Mouse (Mus musculus): ENCODE measurements around the gene Sbpl.
"Not testable (repeated sequence)": the region's sequence is repeated elsewhere in the genome, so short reads cannot be mapped to it uniquely, and the experiment has no call there.

The Sbpl gene

GRCm38 (mm10) chr17:23960084-23960738 is 5.1 kb upstream of the Sbpl start:
- DNase-seq, result peak; percentile 72

DNA sequence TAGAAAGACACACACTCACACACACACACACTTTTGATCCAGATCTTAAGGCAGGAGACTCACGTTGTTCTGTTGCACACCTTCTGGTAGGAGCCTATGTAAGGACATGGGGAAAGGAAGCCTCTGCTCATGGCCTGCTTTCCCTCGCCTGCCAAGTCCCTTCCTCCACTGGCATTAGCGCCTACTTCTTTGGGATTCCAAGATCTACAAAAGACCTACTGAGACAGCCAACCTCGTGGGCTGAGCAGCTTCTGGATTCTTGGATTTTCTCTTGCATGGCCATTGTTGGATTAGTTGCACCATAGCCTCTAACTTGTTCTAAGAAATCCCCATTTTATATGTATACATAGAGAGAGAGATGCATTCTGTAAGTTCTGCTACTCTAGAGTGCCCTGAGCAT is 4.2 kb downstream of the Sbpl start:
- DNase-seq, result not testable (repeated sequence)

DNA sequence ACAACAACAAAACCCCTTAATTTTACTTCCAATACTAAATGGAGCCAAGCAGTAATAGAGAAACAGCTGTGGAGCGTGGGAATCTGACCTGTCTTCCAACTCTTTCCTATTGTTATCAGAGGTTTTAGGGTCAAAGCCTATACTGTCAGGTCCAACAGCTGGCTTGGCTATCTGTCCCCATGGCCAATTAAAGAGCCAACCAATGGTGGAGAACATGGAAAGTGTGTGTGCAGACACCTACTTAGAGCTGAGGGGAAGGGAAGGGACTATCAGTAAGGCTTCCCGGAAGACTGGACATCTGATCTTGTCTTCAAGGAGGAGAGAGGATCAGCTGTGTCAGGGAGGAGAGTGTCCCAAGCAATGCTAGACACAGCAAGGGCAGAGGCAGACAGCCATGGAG is 6.0 kb downstream of the Sbpl start:
- no peak for DNase-seq

GRCm38 (mm10) chr17:23947486-23947885 is 7.6 kb downstream of the Sbpl start:
- DNase-seq, result not testable (repeated sequence)

- DNase-seq, result no peak
These were observed 13.7 kb downstream of the Sbpl start, which contains the start of gene Sbp for GRCm38 (mm10) chr17:23941372-23941771. Gene Sbp, plus strand, starts transcription at chr17:23941672.

GRCm38 (mm10) chr17:23931157-23931556 is 23.9 kb downstream of the Sbpl start:
- no peak for DNase-seq

DNA sequence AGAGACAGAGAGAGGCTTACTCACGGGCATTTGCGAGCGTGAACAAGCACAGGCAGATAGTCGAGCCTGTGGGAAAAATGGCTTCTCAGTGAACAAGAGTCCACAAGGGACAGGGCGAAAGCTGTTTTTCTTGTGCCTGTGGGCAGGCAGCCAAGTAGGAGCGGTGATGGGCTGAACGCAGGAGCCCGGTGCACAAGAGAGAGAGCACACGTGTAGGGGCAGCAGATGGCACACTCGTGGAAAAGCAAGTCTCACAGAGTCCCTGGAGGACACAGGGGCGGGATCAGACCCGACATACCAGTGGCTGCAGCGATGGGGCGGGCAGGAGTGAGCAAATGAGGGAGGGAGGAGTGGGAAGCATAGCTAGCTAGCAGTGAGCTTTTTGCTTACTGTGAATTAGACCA is 30.0 kb downstream of the Sbpl start:
- peak; percentile 64 for DNase-seq

GRCm38 (mm10) chr17:23924531-23925007 is 30.5 kb downstream of the Sbpl start:
- DNase-seq, result peak; percentile 88

DNA sequence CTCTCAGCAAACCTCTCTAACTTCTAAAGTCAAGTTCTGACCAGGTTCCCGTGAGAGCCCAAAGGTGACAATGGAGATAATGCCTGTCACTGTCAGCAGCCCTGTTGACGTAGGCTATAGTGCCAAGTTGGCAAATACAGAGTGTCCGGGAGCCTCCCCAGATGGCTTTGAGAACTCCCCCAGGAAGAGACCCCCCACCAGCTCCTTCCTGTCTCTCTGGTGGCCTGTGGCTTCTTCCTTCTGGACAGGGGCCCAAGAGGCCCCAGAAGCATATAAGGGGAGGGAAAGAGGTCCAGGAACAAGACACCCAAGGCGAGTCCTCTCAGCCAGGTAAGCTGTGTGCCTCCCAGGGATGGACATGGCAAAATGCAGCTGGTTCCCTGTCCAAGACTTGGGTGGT is 37.9 kb downstream of the Sbpl start, which contains the start of gene Dcpp3:
Gene Dcpp3, plus strand, starts transcription at position 301 of the 400 bp plus-strand sequence.
- not testable (repeated sequence) for DNase-seq
